Mouse (Mus musculus): ENCODE results near the gene Sirt2.

Gene Sirt2

GRCm38 (mm10) chr7:28795832-28796231 is 29.3 kb downstream of the Sirt2 start:
- peak; percentile 84 for DNase-seq (ENCODE audit: low read depth)

- peak; percentile 92 for DNase-seq (ENCODE audit: low read depth)
Measured at GRCm38 (mm10) chr7:28796562-28796975, 30.0 kb downstream of the Sirt2 start.

- DNase-seq (ENCODE audit: low read depth), result no peak
Measured at GRCm38 (mm10) chr7:28799994-28800393, 33.5 kb downstream of the Sirt2 start.

- peak; percentile 54 for DNase-seq (ENCODE audit: low read depth)
Measured at GRCm38 (mm10) chr7:28801451-28801850, 34.9 kb downstream of the Sirt2 start.

- DNase-seq (ENCODE audit: low read depth), result no peak
Measured at GRCm38 (mm10) chr7:28801901-28802670, 35.6 kb downstream of the Sirt2 start.

DNA sequence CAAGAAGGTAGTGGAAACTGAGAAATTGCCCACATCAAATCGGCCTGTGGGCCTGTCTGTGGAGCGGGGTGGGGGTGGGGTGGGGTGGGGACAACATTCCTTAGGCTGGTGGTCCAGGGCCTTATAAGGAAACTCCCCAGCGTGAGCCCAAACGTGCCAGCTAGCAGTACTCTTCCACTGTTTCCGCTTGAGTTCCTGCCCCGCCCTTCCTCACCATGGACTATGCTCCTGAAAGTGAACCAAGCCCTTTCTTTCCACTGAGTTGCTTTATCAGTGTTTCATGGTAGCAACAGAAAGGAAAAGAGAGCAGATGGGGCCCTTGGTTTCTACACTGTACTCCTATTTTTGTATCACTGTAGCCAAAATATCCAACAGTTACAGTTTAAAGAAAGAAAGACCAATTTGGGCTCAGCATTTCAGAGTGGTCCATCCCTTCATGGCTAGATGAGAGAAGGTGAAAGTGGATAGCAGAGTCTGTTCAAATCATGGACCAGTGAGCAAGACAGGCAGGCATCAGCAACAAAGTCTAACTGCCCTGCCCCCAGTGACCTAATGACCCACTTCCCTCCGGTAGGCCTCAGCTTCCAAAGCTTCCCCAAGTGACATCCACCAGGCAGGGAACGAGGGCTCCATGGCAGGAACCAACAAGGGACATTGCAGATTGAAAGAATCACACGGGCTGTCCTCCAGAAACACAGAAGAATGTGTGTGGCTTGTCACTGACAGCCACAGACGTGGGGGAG is 36.5 kb downstream of the Sirt2 start:
- peak; percentile 53 for DNase-seq (ENCODE audit: low read depth)

DNA sequence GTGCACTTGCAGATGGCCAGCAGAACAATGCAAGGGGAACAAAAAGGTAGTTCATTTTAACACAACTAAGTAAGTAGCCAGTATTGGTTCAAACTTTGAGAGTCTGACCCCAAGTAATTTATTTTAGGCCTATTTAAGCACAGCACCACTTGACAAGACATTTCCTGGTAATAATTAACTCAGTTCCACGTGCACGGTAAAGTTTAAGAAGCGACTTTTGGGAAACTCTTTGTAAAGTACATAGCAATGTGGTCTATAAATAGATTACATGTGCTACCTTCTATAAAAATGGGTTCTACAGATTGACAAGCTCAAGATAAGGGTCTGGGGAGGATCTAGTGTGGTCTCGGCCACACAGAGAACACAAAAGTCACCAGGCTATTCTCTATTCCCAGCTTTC is 37.2 kb downstream of the Sirt2 start:
- DNase-seq (ENCODE audit: low read depth), result no peak

DNA sequence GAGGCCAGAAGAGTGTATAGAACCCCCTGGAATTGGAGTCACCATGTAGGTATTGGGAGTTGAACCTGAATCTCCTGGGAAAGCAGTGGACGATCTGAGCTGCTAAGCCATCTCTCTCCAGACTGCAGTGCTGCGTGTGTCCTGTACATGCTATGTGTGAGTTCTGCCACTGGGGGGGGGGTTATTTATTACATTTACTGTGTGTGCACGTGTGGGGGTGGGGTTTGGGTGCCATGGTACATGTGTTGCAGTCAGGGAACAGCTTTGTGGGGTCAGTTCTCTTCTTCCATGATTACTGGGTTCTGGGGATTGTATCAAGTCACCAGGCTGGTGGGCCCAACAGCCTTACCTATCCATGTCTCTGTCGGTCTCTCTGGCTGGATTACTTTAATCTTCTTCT is 40.3 kb downstream of the Sirt2 start:
- peak; percentile 67 for DNase-seq (ENCODE audit: low read depth)

DNA sequence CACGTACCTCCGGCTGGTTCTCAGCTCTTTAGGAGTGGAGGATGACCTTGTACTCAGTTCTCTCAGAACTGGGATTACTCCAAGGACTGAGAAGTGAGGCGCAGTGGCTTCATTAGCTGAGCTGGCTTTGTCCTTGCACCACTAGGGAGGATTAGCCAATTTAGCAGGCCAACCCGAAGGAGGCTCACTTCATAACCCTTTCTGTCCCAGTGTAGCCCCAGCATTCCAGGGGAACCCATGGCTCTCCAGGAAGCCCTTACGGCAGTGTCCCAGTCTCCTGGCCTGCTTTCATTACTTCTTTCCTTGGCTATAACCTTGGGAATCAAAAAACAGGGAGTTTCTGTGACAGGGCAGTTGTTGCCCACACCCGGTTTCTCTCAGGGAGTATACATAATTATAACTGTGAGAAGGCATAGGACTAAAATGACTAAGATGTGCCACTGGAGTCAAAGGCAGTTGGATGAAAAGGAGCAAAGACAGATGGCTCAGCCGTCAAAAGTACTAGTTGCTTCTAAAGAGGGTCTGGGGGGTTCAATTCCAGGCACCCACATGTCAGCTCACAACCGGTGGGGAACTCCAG is 41.2 kb downstream of the Sirt2 start:
- DNase-seq (ENCODE audit: low read depth), result no peak

GRCm38 (mm10) chr7:28808221-28808941 is 41.8 kb downstream of the Sirt2 start, which contains the start of gene Hnrnpl:
TSS of gene Hnrnpl (plus strand) at chr7:28808541.
- peak; percentile 78 for DNase-seq (ENCODE audit: low read depth)

- peak; percentile 94 for DNase-seq (ENCODE audit: low read depth)
Measured at GRCm38 (mm10) chr7:28808957-28809393, 42.4 kb downstream of the Sirt2 start.

GRCm38 (mm10) chr7:28809401-28810089 is 43.0 kb downstream of the Sirt2 start:
- peak; percentile 92 for DNase-seq (ENCODE audit: low read depth)

DNA sequence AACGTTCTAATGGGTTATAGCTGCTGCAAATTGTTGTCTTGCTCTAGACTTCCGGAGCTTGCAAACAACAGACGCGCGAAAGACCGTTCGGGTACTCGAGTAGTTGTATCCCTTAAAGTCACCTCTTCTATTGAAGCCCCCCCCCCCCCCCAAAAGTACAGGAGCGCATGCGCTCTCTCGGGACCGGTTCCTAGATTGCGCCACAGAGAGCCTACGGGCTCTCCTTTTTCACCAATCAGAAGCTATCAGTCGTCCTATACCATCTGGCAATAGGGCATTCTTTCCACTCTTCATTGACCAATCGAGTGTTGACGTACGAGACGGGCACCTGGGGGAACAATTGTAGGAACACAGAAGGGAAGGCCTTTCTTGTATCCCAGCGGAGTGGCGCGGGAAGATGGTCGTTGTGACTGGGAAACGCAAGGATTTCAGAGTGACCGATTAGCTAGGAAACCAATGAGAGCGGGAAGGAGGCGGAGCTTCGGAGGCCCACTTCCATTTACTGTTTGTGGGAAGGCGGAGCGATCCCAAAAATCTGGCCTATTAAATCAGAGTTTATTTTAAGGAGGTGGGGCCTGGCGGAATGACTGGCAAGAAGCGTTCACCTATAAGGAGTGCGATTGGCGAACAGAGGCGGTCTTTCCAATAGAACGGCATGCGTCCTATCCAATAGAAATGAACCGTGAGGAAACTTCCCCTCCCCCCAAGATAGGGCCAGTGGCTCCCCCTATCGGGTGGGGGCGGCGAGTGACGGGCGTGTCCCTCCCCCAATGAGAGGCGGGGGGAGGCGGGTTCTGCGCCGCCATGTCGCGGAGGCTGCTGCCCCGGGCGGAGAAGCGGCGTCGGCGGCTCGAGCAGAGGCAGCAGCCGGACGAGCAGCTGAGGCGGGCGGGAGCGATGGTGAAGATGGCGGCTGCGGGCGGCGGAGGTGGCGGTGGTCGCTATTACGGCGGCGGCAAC is 43.9 kb downstream of the Sirt2 start:
- peak; percentile 100 for DNase-seq (ENCODE audit: low read depth)

- peak; percentile 97 for DNase-seq (ENCODE audit: low read depth)
Measured at GRCm38 (mm10) chr7:28811228-28811627, 44.7 kb downstream of the Sirt2 start.

GRCm38 (mm10) chr7:28811640-28812275 is 45.2 kb downstream of the Sirt2 start:
- no peak for DNase-seq (ENCODE audit: low read depth)

DNA sequence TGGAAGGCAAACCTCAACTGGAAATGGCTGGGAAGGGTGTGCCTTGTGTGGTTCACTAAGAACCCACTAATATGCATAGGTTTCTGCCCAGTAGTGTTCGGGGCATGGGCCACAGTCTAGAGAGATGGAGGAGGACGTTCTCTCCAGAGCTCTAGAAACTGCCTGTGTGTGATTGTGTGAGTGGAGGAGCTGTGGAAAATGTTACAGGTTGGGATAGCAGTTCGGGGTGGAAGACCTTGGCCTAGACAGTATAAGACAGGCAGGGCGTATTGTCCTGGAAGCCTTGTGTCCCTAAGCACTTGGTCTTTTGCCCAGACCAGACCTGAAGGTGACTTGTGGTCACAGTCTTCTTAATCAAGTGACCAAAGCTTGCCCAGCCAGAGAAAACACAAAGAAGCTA is 45.9 kb downstream of the Sirt2 start:
- no peak for DNase-seq (ENCODE audit: low read depth)

DNA sequence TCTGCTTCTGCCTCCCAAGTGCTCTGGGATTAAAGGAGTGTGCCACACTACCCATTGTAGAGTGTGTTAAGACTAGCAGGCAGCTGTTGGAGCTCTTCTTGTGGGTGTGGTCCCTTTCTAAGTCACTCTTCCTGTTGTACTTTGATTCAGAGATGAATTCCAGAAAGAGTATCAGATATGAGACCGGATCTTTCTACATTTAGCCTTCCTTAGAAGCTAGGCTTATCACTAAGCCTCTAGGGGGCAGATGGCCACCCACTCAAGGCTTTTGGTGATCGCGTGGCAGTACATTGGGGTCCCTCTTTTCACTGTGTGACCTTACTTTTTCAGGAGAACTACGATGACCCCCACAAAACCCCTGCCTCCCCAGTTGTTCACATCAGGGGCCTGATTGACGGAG is 46.4 kb downstream of the Sirt2 start:
- peak; percentile 71 for DNase-seq (ENCODE audit: low read depth)

GRCm38 (mm10) chr7:28814306-28815034 is 47.9 kb downstream of the Sirt2 start:
- no peak for DNase-seq (ENCODE audit: low read depth)

DNA sequence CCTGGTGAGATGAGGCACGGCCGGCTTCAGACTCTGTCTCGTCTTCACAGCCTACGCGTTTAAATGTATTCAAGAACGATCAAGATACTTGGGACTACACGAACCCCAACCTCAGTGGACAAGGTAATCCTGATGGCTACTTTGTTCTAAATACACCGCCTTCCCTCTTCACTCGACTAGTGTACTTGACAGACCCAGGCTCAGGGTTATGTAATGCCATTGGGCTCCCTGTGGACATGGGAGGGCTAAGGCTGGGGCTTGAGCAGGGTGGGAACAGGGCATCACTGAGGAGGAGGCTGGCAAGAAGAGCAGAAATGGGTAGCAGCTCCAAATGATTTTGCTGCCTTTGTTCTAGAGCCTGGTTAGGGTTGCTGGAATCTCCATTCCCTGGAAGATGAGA is 48.7 kb downstream of the Sirt2 start:
- DNase-seq (ENCODE audit: low read depth), result no peak

Measured in 416B (cell line).